30 mouse cellular contexts compared by ENCODE assay signal in genomic region chr13:31635546-31635945, GRCm38 (mm10). TPM values are rescaled to one million over a fixed set of nuclear protein-coding genes. Genes with fewer than 3 reads are reported as not detected.
"Had no signal": no experiment of that assay in that cellular context is flagged by ENCODE, and none has a peak within 500 bp of the region (broad histone marks: within the 10 kb centered on the region; RNA-seq: fewer than 3 reads in every experiment).

No protein-coding gene starts in this region.

- H3K36me3 ChIP-seq: embryonic facial prominence, embryonic 12.5 days; embryonic facial prominence, embryonic 13.5 days; embryonic facial prominence, embryonic 15.5 days; forebrain, embryonic 10.5 days; forebrain, embryonic 12.5 days; forebrain, embryonic 15.5 days had no signal

- ATAC-seq: forebrain, embryonic 13.5 days; forebrain, embryonic 14.5 days; forebrain, embryonic 15.5 days; forebrain, embryonic 16.5 days; forebrain, postnatal 0 days had no signal

- H3K4me3 ChIP-seq: embryonic facial prominence, embryonic 10.5 days; embryonic facial prominence, embryonic 12.5 days; embryonic facial prominence, embryonic 13.5 days; embryonic facial prominence, embryonic 15.5 days; erythroblast, embryonic 14.5 days; forebrain, embryonic 10.5 days; forebrain, embryonic 12.5 days; forebrain, embryonic 13.5 days; forebrain, embryonic 15.5 days; gastrocnemius, adult 2 months; heart, adult 2 months had no signal

- H3K27ac ChIP-seq: embryonic facial prominence, embryonic 10.5 days; embryonic facial prominence, embryonic 12.5 days; embryonic facial prominence, embryonic 13.5 days; embryonic facial prominence, embryonic 15.5 days; forebrain, embryonic 10.5 days; forebrain, embryonic 12.5 days; forebrain, embryonic 13.5 days; forebrain, embryonic 15.5 days; gastrocnemius, adult 2 months; heart, adult 2 months had no signal

- H3K9me3 ChIP-seq: embryonic facial prominence, embryonic 10.5 days; embryonic facial prominence, embryonic 12.5 days; embryonic facial prominence, embryonic 13.5 days; embryonic facial prominence, embryonic 15.5 days; forebrain, embryonic 10.5 days; forebrain, embryonic 12.5 days; forebrain, embryonic 13.5 days; forebrain, embryonic 15.5 days had no signal

- H3K4me2 ChIP-seq: embryonic facial prominence, embryonic 12.5 days; embryonic facial prominence, embryonic 13.5 days; embryonic facial prominence, embryonic 15.5 days; forebrain, embryonic 12.5 days; forebrain, embryonic 13.5 days; forebrain, embryonic 15.5 days had no signal

- H3K9ac ChIP-seq: embryonic facial prominence, embryonic 12.5 days; embryonic facial prominence, embryonic 13.5 days; embryonic facial prominence, embryonic 15.5 days; forebrain, embryonic 12.5 days; forebrain, embryonic 13.5 days; forebrain, embryonic 15.5 days; forebrain, postnatal 0 days had no signal

- H3K4me1 ChIP-seq: embryonic facial prominence, embryonic 12.5 days; embryonic facial prominence, embryonic 13.5 days; embryonic facial prominence, embryonic 15.5 days; forebrain, embryonic 12.5 days; forebrain, embryonic 13.5 days; forebrain, embryonic 15.5 days had no signal

- DNase-seq: cerebellum, adult 8-10 months; cerebellum, adult 9-10 months; cerebellum, adult 9-11 months; cerebellum, postnatal 10 days; cerebellum, postnatal 14 days; cerebellum, postnatal 25 days; cerebellum, postnatal 36 days; embryo, embryonic 11 days; forebrain, postnatal 0 days; gastrocnemius, adult 2 months; gastrocnemius, postnatal 10 days; gastrocnemius, postnatal 14 days; gastrocnemius, postnatal 25 days; gastrocnemius, postnatal 36 days; heart, adult 11 months; heart, adult 18-20 months; heart, adult 2 months had no signal

RNA-seq across cellular contexts. Expression of gene Foxf2, which starts 9.9 kb away (rescaled TPM):
- total RNA-seq: common myeloid progenitor, adult 5-6 weeks; gastrocnemius, postnatal 10 days; gastrocnemius, postnatal 25 days; gastrocnemius, postnatal 36 days; granulocyte monocyte progenitor cell, adult 5-6 weeks; heart, adult 18-20 months had no signal
- polyA plus RNA-seq: erythroblast, embryonic 14.5 days had no signal
